Mouse (Mus musculus): Measurements from ENCODE around the gene Tmem115. TPM values are rescaled to one million over a fixed set of nuclear protein-coding genes. Genes with fewer than 3 reads are reported as not detected.
"Not testable (repeated sequence)": the region's sequence is repeated elsewhere in the genome, so short reads cannot be mapped to it uniquely, and the experiment has no call there.

Tmem115 gene
- total RNA-seq, 2 experiments from 2014 or later: 38.1 to 41.0 TPM

DNA sequence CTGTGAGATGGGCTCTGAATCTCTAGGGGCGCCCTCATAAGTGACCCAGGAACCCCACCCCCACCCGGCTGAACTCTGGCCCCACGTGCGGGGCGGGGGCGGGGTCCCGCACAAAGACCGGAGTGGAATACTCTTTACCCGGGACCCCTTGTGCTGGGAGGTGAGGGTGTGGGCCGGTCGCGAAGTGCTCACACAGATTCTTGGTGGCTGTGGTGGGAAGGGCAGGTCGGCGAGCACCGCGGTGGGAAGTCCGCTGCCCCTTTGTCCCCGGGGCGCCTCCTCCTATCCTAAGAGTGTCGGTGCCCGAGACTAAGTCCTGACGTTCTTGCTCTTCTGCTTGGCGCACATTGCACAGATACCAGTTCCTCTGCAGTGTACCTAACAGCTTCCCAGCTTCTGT lies 35.5 kb downstream of the Tmem115 start:
- no peak for DNase-seq (ENCODE audit: extremely low spot score in 1 of 2, low spot score in 1 of 2)

DNA sequence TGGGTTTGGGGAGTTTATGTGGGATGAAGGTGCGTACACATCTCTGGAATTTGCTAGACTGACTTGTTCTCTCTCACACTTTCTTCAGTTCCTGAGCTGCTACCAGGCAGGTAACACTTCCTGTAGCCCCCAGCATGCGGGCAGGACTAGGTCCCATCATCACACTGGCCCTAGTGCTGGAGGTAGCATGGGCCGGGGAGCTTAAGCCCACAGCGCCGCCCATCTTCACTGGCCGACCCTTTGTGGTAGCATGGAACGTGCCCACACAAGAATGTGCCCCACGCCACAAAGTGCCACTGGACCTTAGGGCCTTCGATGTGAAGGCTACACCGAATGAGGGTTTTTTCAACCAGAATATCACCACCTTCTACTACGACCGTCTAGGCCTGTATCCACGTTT lies 36.3 kb downstream of the Tmem115 start:
- no peak for DNase-seq (ENCODE audit: extremely low spot score in 1 of 2, low spot score in 1 of 2)

DNA sequence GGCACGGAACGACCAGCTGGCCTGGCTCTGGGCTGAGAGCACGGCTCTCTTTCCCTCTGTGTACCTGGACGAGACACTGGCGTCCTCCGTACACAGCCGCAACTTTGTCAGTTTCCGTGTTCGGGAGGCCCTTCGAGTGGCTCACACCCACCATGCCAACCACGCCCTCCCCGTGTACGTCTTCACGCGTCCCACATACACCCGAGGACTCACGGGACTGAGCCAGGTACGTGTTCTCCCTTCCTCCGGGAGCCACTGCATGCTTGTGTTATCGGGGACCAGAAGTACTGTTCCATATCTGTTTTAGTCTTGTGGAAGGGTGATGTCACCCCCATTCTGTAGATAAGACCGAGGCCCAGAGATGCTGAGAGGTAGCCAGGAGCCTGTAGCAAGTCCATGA lies 37.1 kb downstream of the Tmem115 start:
- DNase-seq (ENCODE audit: extremely low spot score in 1 of 2, low spot score in 1 of 2): no peak

DNA sequence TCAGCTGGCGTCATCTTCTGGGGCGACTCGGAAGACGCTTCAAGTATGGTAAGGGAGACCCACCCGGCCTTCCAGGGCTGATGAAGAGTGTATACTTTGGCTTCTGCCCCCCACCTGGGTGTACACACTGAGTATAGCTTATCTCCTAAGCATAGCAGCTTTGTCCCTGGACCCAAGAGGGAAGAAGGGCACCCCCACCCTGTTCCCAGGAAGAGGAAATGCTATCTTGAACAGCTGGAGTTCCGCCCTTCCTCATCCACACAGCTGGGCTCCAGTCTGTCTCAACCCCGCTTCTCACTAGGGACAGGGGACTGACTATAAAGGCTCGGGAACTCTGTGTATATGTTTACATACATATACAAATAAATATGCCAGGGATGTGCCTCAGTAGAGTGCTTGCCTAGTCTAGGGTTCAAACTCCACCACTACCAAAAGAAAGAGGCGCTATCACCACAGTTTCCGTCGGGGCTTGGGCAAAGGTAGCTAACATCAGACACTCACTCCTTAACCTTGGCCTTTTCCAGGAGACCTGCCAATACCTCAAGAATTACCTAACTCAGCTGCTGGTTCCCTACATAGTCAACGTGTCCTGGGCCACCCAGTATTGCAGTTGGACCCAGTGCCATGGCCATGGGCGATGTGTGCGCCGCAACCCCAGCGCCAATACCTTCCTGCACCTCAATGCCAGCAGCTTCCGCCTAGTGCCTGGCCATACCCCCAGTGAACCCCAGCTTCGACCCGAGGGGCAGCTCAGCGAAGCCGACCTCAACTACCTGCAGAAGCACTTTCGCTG lies 38.0 kb downstream of the Tmem115 start:
- no peak for DNase-seq (ENCODE audit: extremely low spot score in 1 of 2, low spot score in 1 of 2)

DNA sequence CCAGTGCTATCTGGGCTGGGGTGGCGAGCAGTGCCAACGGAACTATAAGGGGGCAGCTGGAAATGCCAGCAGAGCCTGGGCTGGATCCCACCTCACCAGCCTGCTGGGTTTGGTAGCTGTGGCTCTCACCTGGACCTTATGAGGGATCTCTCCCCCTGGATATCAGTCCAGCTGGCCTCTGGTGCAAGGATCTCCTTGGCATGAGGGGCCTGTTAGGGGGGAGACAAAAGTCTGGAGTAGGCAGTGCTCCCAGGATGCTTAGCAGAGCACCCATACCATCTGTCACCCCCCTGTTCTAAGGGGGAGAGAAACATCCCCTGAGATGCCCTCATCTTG lies 38.5 kb downstream of the Tmem115 start:
- no peak for DNase-seq (ENCODE audit: extremely low spot score in 1 of 2, low spot score in 1 of 2)

DNA sequence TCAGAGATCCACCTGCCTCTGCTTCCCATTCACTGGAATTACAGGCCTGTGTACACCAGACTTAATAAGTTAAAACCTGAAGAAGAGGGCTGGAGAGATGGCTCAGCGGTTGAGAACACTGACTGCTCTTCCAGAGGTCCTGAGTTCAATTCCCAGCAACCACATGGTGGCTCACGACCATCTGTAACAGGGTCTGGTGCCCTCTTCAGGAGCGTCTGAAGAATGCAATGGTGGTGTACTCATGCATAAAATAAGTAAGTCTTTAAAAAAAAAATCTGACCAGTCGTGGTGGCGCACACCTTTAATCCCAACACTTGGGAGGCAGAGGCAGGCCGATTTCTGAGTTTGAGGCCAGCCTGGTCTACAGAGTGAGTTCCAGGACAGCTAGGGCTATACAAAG lies 40.0 kb downstream of the Tmem115 start:
- not testable (repeated sequence) for DNase-seq (ENCODE audit: extremely low spot score in 1 of 2, low spot score in 1 of 2)

DNA sequence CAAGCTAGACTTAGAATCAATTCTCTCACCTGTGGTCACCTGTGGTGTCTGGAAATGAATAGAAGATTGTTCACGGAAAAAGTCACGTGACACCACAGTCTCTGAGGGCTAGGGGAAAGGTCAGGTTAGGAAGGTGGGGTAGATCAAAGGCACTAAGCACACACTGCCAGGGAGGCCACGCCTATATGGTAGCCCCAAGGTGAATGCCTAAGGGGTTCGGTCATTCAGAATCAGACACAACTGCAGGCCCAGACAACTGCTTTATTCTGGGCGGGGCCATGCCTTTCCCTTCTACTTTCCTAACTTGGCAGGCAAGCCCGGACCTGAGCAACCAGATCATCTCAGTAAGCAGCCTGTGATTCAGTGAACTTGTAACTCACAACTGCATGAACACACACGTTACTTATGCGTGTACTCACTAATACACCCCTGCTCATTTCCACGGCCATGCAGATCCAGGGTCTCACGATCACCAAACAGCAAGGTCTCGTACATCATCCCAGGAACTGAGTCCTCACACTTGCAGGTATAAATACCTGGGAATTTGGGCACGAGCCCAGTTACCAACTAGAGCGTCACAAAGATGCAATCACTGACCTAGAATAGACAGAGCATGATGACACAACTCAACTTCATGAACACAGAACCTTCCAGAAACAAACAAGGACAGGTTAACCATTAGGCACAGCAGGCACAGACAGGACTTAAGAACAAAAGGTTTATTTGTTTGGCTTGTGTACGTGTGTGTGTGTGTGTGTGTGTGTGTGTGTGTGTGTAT lies 42.0 kb downstream of the Tmem115 start:
- DNase-seq (ENCODE audit: extremely low spot score in 1 of 2, low spot score in 1 of 2): no peak

DNA sequence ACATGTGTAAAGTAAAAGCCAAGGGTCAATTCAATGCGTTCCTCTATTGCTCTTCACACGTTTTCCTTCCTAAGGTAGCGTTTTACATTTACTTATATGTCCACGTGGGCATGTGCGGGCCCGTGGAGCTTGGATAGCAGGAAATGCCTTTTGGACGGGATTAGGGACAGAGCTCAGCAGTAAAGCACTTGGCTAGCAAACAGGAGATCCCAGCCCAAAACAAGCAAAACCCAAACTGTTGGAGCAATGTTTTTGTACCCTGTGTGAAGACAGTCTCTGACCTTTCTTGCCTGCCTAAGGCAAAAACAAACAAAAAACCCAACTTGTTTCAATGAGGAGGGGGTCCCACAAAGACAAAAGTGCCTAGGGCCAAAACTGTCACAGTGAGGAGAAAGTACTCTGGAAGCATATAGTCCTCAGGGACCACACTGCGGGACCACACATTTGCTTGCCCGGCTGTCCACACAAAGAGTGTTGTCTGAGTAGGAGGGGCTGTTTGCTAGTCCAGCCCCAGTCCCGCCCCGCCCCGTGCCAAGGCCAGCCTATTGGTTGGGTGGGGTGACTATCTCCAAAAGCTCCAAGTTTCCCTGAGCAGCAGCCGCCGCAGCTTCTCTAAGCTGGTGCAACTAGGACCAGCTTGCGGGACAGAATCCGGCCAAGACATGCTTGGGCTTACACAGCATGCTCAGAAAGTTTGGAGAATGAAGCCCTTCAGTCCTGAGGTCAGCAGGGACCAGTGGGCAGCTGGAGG lies 42.8 kb downstream of the Tmem115 start, which contains the start of gene Hyal1:
Gene Hyal1 (plus strand): TSS at position 571 of the 751 bp plus-strand sequence.
- DNase-seq (ENCODE audit: extremely low spot score in 1 of 2, low spot score in 1 of 2): no peak

DNA sequence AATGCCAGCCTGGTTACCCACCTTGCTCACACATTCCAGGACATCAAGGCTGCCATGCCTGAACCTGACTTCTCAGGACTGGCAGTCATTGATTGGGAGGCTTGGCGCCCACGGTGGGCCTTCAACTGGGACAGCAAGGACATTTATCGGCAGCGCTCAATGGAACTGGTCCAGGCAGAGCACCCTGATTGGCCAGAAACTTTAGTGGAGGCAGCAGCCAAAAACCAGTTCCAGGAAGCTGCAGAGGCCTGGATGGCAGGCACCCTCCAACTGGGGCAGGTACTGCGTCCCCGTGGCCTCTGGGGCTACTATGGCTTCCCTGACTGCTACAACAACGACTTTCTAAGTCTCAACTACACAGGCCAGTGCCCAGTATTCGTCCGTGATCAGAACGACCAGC lies 44.1 kb downstream of the Tmem115 start:
- DNase-seq (ENCODE audit: extremely low spot score in 1 of 2, low spot score in 1 of 2): no peak

DNA sequence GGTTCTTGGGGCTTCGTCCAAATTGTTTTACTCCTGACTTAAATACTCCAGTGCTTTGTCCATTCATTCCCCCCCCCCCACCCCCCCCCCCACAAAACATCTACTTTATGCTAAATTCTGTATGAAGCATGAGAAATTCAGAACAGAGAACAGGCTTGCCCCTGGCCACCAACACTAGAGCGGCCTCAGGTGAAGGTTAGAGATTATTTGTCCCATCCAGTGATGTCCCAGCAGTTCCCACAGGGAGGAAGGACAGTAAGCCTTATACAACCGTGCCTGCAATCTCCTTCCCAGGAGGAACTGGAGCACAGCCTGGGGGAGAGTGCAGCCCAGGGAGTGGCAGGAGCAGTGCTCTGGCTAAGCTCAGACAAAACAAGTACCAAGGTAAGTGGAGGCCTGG lies 44.8 kb downstream of the Tmem115 start, which contains the start of gene Naa80:
Gene Naa80 (plus strand): TSS at position 301 of the 400 bp plus-strand sequence.
- DNase-seq (ENCODE audit: extremely low spot score in 1 of 2, low spot score in 1 of 2): no peak

DNA sequence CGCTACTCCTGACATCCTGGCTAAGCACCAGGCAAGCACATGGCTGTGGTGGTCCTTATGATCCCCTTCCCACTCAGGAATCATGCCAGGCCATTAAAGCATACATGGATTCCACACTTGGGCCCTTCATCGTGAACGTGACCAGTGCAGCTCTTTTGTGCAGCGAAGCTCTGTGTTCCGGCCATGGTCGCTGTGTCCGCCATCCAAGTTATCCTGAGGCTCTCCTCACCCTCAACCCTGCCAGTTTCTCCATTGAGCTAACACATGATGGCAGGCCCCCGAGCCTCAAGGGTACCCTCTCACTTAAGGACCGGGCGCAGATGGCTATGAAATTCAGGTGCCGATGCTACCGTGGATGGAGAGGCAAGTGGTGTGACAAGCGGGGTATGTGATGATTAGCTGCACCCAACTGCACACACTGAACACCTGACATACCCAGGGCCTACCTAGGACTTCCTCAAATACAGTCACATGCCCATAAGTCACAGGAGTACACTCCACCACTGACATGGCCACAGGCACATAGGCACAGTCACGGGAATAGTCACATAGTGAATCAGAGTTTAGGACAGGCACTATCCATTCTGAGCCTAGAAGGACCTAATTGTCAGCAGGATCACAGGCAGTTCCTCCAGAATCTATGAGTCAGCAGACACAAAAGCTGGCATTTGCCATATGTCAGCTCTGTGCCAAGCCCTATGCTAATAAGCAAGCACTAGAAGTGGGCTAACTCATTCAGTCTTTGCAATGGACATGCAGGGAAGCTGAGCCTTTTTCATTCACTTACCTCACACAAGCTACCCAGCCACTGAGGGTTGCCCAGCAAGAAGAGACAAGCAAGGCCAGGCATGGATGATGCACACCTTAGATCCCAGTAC lies 45.5 kb downstream of the Tmem115 start:
- DNase-seq (ENCODE audit: extremely low spot score in 1 of 2, low spot score in 1 of 2): no peak

DNA sequence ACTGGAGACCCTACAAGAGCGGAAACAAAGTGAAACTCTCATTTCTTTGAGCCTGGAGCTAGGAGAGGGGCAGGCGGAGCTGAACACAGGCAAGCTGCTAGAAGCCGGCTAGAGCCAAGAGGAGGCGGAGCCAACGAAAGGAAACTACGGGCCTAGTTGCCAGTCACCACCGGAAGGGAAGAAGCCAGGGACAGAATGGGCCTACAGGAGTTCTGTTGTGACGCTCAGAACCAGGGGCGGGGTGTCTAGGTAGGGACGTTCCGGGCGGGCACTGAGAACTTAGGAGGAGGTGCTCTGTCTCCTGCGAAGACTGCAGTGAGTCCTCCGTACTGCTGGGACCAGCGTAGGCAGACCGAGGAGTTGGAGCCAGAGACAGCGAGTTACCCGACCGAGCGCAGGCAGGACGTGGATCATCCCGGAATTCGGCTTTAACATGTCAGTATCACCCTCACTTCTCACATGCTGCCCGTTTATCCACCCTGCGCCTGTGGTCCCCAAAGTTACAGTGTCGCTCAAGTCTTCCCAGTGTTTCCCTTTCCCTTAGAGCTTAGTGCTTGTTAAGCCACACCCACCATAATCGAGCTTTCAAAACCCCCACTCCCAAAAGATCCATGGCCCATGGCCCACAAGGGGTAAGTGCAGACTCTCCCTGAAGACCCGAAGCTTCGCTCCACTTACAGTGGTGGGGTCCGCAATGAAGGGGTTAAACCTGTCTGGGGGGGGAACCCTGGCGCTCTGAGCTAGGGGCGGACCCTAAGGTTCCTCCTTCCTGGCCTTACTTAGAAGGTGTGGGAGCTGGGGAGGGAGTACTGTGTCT lies 47.0 kb downstream of the Tmem115 start, which contains the start of gene Hyal3:
Gene Hyal3 (plus strand): TSS at position 318 of the 817 bp plus-strand sequence.
- DNase-seq (ENCODE audit: extremely low spot score in 1 of 2, low spot score in 1 of 2): peak; percentile 65 to 68

DNA sequence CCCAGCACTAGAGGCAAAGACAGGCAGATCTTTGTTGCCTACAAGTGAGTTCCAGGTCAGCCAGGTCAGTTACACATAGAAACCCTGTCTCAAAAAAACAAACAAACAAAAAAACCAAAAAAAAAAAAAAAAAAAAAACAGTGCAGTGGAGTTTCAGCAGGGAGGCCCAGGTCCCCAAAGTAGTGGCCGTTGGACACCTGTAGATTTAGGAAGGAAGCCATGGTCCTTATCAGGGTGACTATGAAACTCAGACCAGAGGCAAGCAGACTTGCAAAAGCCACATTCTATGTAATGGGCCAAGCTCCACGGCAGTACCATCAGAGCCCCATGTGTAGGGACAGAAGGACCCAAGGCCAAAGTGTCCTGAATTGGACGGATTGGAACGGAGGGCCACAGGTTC lies 47.8 kb downstream of the Tmem115 start:
- DNase-seq (ENCODE audit: extremely low spot score in 1 of 2, low spot score in 1 of 2): no peak

DNA sequence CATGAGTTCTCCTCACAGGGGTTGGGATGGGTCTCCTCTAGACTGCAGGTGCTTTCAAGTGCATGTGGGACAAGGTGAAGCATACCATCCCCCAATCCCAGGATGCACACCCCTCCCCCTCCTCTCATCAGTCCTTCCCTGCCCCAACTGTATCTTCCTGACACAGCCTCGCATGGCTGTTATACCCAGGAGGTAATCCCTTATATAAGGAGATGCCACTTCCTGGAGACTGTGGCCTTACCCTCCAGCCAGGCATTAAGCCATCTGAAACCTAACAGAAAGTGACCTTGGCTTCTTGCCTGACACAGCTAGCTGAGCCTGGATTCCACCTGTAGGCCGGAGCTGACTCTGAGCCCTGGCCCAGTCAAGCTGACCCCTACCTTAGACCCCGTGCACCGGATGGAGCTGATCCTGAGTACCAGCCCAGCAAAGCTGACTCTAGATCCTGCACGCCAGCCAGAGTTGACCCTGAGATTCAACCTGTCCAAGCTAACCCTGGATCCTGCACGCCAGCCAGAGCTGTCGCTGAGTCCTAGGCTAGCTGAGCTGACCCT lies 48.8 kb downstream of the Tmem115 start:
- no peak for DNase-seq (ENCODE audit: extremely low spot score in 1 of 2, low spot score in 1 of 2)

DNA sequence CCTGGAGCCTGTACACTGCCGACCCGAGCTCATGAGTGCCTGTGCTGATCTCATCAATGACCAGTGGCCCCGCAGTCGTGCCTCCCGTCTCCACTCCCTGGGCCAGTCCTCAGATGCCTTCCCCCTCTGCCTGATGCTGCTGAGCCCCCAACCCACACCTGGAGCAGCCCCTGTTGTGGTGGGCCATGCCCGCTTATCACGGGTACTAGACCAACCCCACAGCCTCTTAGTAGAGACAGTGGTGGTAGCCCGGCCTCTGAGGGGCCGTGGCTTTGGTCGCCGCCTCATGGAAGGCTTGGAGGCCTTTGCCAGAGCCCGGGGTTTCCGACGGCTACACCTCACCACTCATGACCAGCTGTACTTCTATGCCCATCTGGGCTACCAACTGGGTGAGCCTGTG lies 49.4 kb downstream of the Tmem115 start:
- no peak for DNase-seq (ENCODE audit: extremely low spot score in 1 of 2, low spot score in 1 of 2)

DNA sequence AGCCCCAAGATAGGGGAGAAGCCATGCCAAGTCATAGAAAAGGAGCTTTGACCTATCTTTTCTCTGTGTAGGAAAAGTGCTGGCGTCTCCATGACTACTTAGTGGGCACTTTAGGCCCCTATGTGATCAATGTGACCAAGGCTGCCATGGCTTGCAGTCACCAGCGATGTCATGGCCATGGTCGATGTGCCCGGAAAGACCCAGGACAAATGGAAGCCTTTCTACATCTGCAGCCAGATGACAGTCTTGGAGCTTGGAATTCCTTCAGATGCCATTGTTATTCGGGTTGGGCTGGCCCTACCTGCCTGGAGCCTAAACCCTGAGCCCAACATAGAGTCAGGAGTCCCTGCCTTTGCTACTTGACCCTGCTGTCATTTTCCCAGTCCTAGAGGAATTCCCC lies 52.8 kb downstream of the Tmem115 start:
- no peak for DNase-seq (ENCODE audit: extremely low spot score in 1 of 2, low spot score in 1 of 2)

DNA sequence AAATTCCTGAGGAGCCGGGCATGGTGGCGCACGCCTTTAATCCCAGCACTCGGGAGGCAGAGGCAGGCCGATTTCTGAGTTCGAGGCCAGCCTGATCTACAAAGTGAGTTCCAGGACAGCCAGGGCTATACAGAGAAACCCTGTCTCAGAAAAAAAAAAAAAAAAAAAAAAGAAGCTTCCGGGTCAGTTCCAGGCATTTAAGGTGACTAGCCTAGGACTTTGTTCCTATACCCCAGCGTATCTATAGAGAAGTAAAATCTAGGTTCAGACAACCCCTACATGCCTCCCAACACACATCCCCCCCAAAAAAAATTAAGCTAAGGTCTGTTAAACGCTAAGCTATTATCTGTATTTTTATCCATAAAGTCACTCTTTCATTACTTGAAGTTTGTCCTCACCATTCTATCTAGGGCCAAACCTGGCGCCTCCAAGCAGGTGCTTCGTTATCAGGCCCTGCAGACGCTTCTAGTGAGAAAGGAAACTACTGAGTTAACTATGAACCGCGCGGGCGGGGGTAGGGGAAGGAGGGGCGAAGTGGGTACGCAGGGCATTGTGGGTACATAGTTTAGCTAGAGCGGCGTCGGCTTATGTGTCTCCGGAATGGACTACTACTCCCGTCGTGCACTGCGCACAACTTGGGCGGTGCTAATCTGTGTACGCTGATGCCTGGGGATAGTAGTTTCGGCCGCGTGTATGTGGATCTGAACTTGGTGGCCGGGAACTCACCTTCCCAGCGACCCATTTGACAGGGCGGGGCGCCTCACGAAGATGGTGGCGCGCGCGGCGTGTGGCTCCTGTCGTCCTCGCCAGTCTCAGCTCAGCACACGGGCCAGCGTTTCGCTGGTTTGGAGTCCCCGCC lies 53.5 kb downstream of the Tmem115 start, which contains the start of gene Ifrd2:
Gene Ifrd2 (plus strand): TSS at position 669 of the 859 bp plus-strand sequence.
- DNase-seq (ENCODE audit: extremely low spot score in 1 of 2, low spot score in 1 of 2): peak; percentile 77 to 85
